Mouse (Mus musculus) limb, embryonic 13.5 days (tissue): ENCODE measurements around the gene Serpine1. TPM values are rescaled to one million over a fixed set of nuclear protein-coding genes. Genes with fewer than 3 reads are reported as not detected.
"Not testable (repeated sequence)": the region's sequence is repeated elsewhere in the genome, so short reads cannot be mapped to it uniquely, and the experiment has no call there.

Experiments
- ATAC-seq: fragments of 200-750 bp; cut with Nextera tagmentation; 2 replicates; pipeline ENCODE4 v1.8.0; 2017; ENCODE audit warnings: low read depth, moderate number of reproducible peaks, moderate TSS enrichment; ENCODE audit not compliant: low FRiP score
- H3K27ac ChIP-seq: fragments of 300-500 bp; sonication (generic); 2 replicates; pipeline ENCODE4 v1.5.1; 2015; ENCODE audit warnings: inconsistent platforms, mild to moderate bottlenecking, moderate library complexity
- H3K27me3 ChIP-seq: fragments of 300-500 bp; sonication (generic); 2 replicates; pipeline ENCODE4 v1.6.1; 2015; ENCODE audit warnings: mild to moderate bottlenecking, inconsistent platforms
- H3K36me3 ChIP-seq: fragments of 300-500 bp; sonication (generic); 2 replicates; pipeline ENCODE4 v1.6.1; 2015; ENCODE audit warnings: inconsistent platforms, mild to moderate bottlenecking, moderate library complexity
- H3K4me1 ChIP-seq: fragments of 300-500 bp; sonication (generic); 2 replicates; pipeline ENCODE4 v1.6.1; 2015; ENCODE audit warnings: inconsistent platforms
- H3K4me2 ChIP-seq: fragments of 300-500 bp; sonication (generic); replicated peaks from 2 replicates; pipeline ENCODE4 v1.6.1; 2015; ENCODE audit warnings: inconsistent platforms, mild to moderate bottlenecking, moderate library complexity
- H3K4me3 ChIP-seq: fragments of 300-500 bp; sonication (generic); 2 replicates; pipeline ENCODE4 v1.5.1; 2015; ENCODE audit warnings: moderate library complexity, mild to moderate bottlenecking, inconsistent platforms
- H3K9ac ChIP-seq: fragments of 300-500 bp; sonication (generic); 2 replicates; pipeline ENCODE4 v1.6.1; 2015; ENCODE audit warnings: mild to moderate bottlenecking, inconsistent platforms
- H3K9me3 ChIP-seq: fragments of 300-500 bp; sonication (generic); 2 replicates; pipeline ENCODE4 v1.6.1; 2016; ENCODE audit warnings: inconsistent platforms
- WGBS: fragments of 180-500 bp; shearing (Covaris S2); methylation state at CpG from one replicate; pipeline ENCODE4 v1.1.7; 2015; 5-methylcytosine and 5-hydroxymethylcytosine counted together
- polyA plus RNA-seq: library from polyadenylated mRNA; unstranded; fragments of >200 nt; fragmentation: Nextera tagmentation; extraction: Ambion mirVana; gene quantifications from 2 replicates; pipeline ENCODE4 v1.2.1, GENCODE M21; 2015

Serpine1 gene
- polyA plus RNA-seq = 0.28 and 0.83 TPM in 2 replicates

- peak; percentile 96 for ATAC-seq
- H3K4me1 ChIP-seq = peaks cover 24% of the 10 kb centered on the region
- peak within 1 kb of the TSS; percentile 63 for H3K4me2 ChIP-seq
- peak within 1 kb of the TSS; percentile 36 for H3K4me3 ChIP-seq
- WGBS = 19% methylated on average over 23 of the region's 23 CpGs
- peak within 1 kb of the TSS; percentile 77 for H3K27ac ChIP-seq
- no peaks in the 10 kb centered on the region for H3K9me3 ChIP-seq
- no peaks in the 10 kb centered on the region for H3K36me3 ChIP-seq
- no peak within 1 kb of the TSS; the same call in 1 of the 2 replicates for H3K9ac ChIP-seq
- no peaks in the 10 kb centered on the region for H3K27me3 ChIP-seq
Observed at GRCm38 (mm10) chr5:137072079-137072960, at the start of gene Serpine1. Gene Serpine1 (minus strand): TSS chr5:137072268.

- Histone ChIP-seq H3K4me2 (no peak overlapping the region), H3K27ac (no peak overlapping the region), H3K4me1 (peaks cover 8% of the 10 kb centered on the region; the same call in 1 of the 2 replicates), H3K36me3 (no peaks in the 10 kb centered on the region), H3K27me3 (no peaks in the 10 kb centered on the region), H3K4me3 (no peak overlapping the region), H3K9ac (no peak overlapping the region), H3K9me3 (no peaks in the 10 kb centered on the region)
- WGBS = 71% methylated on average over 4 of the region's 4 CpGs
- ATAC-seq = no peak
Observed at GRCm38 (mm10) chr5:137121280-137121679, 49.2 kb upstream of the Serpine1 start.

- no peaks in the 10 kb centered on the region for H3K27me3 ChIP-seq
- H3K9ac ChIP-seq = no peak overlapping the region
- H3K4me3 ChIP-seq = no peak overlapping the region
- WGBS = 76% methylated on average over 4 of the region's 4 CpGs
- H3K36me3 ChIP-seq = peaks cover 11% of the 10 kb centered on the region
- H3K4me1 ChIP-seq = peaks cover 20% of the 10 kb centered on the region
- no peaks in the 10 kb centered on the region for H3K9me3 ChIP-seq
- H3K4me2 ChIP-seq = no peak overlapping the region
- no peak for ATAC-seq
- no peak overlapping the region for H3K27ac ChIP-seq
Observed at GRCm38 (mm10) chr5:137118878-137119277, 46.8 kb upstream of the Serpine1 start.

- H3K27me3 ChIP-seq, H3K4me2 ChIP-seq, H3K4me3 ChIP-seq, ATAC-seq, H3K27ac ChIP-seq, H3K9me3 ChIP-seq, H3K9ac ChIP-seq: not testable (repeated sequence)
- Histone ChIP-seq H3K36me3 (peaks cover 20% of the 10 kb centered on the region), H3K4me1 (peaks cover 19% of the 10 kb centered on the region)
- WGBS = 86% methylated on average over 3 of the region's 3 CpGs
Observed at GRCm38 (mm10) chr5:137117994-137118393, 45.9 kb upstream of the Serpine1 start.

- no peak overlapping the region for H3K4me2 ChIP-seq
- no peak overlapping the region for H3K27ac ChIP-seq
- ATAC-seq = no peak
- H3K4me1 ChIP-seq = peaks cover 16% of the 10 kb centered on the region
- WGBS = 93% methylated on average over 2 of the region's 2 CpGs
- H3K36me3 ChIP-seq = peaks cover 26% of the 10 kb centered on the region
- no peak overlapping the region for H3K4me3 ChIP-seq
- H3K9ac ChIP-seq = 0 out of 2 replicates have a peak overlapping the region, but pooled peaks have one; percentile 75
- no peaks in the 10 kb centered on the region for H3K9me3 ChIP-seq
- H3K27me3 ChIP-seq = no peaks in the 10 kb centered on the region
Observed at GRCm38 (mm10) chr5:137116987-137117386, 44.9 kb upstream of the Serpine1 start.

GRCm38 (mm10) chr5:137115866-137116847 is 44.1 kb upstream of the Serpine1 start, which contains the start of gene Trim56:
Gene Trim56 (minus strand): TSS chr5:137116209.
- WGBS = 10% methylated on average over 28 of the region's 29 CpGs
- H3K27me3 ChIP-seq = no peaks in the 10 kb centered on the region
- ATAC-seq = peak; percentile 72; the same call in 1 of the 2 replicates
- H3K4me2 ChIP-seq = peak within 1 kb of the TSS; percentile 81
- H3K4me3 ChIP-seq = peak within 1 kb of the TSS; percentile 63
- H3K27ac ChIP-seq = peak within 1 kb of the TSS; percentile 28
- peaks cover 26% of the 10 kb centered on the region for H3K36me3 ChIP-seq
- peaks cover 16% of the 10 kb centered on the region for H3K4me1 ChIP-seq
- peak within 1 kb of the TSS; percentile 75 for H3K9ac ChIP-seq
- H3K9me3 ChIP-seq = 0 out of 2 replicates have a peak, but pooled peaks cover 5% of the 10 kb centered on the region

- no peaks in the 10 kb centered on the region for H3K27me3 ChIP-seq
- no peak for ATAC-seq
- peak overlapping the region; percentile 81 for H3K4me2 ChIP-seq
- H3K9ac ChIP-seq = peak overlapping the region; percentile 75
- peak overlapping the region; percentile 63 for H3K4me3 ChIP-seq
- WGBS = 79% methylated on average over 9 of the region's 9 CpGs
- peaks cover 12% of the 10 kb centered on the region; the same call in 1 of the 2 replicates for H3K9me3 ChIP-seq
- peaks cover 32% of the 10 kb centered on the region for H3K36me3 ChIP-seq
- no peak overlapping the region for H3K27ac ChIP-seq
- peaks cover 16% of the 10 kb centered on the region for H3K4me1 ChIP-seq
Observed at GRCm38 (mm10) chr5:137114891-137115561, 43.0 kb upstream of the Serpine1 start.

GRCm38 (mm10) chr5:137111542-137112408 is 39.7 kb upstream of the Serpine1 start:
- peaks cover 16% of the 10 kb centered on the region for H3K4me1 ChIP-seq
- no peak overlapping the region for H3K4me2 ChIP-seq
- H3K4me3 ChIP-seq = no peak overlapping the region
- H3K9ac ChIP-seq = no peak overlapping the region
- no peaks in the 10 kb centered on the region for H3K27me3 ChIP-seq
- peaks cover 32% of the 10 kb centered on the region for H3K36me3 ChIP-seq
- no peak overlapping the region for H3K27ac ChIP-seq
- 79% methylated on average over 5 of the region's 5 CpGs for WGBS
- no peak for ATAC-seq
- H3K9me3 ChIP-seq = peaks cover 12% of the 10 kb centered on the region; the same call in 1 of the 2 replicates

GRCm38 (mm10) chr5:137110863-137111262 is 38.8 kb upstream of the Serpine1 start:
- WGBS = 88% methylated on average over 12 of the region's 12 CpGs
- peaks cover 10% of the 10 kb centered on the region for H3K4me1 ChIP-seq
- H3K9ac ChIP-seq = no peak overlapping the region
- H3K4me3 ChIP-seq = no peak overlapping the region
- peaks cover 32% of the 10 kb centered on the region for H3K36me3 ChIP-seq
- ATAC-seq = no peak
- H3K4me2 ChIP-seq = no peak overlapping the region
- peaks cover 12% of the 10 kb centered on the region; the same call in 1 of the 2 replicates for H3K9me3 ChIP-seq
- no peaks in the 10 kb centered on the region for H3K27me3 ChIP-seq
- no peak overlapping the region for H3K27ac ChIP-seq

GRCm38 (mm10) chr5:137109941-137110593 is 38.0 kb upstream of the Serpine1 start:
- peaks cover 12% of the 10 kb centered on the region; the same call in 1 of the 2 replicates for H3K9me3 ChIP-seq
- 59% methylated on average over 25 of the region's 25 CpGs for WGBS
- H3K9ac ChIP-seq = no peak overlapping the region
- peaks cover 32% of the 10 kb centered on the region for H3K36me3 ChIP-seq
- ATAC-seq = no peak
- H3K4me2 ChIP-seq = no peak overlapping the region
- H3K27ac ChIP-seq = no peak overlapping the region
- no peak overlapping the region for H3K4me3 ChIP-seq
- H3K27me3 ChIP-seq = no peaks in the 10 kb centered on the region; the same call in 1 of the 2 replicates
- H3K4me1 ChIP-seq = peaks cover 2% of the 10 kb centered on the region
